Mouse (Mus musculus): ENCODE data around the gene Creb3l1.

The Creb3l1 gene

DNA sequence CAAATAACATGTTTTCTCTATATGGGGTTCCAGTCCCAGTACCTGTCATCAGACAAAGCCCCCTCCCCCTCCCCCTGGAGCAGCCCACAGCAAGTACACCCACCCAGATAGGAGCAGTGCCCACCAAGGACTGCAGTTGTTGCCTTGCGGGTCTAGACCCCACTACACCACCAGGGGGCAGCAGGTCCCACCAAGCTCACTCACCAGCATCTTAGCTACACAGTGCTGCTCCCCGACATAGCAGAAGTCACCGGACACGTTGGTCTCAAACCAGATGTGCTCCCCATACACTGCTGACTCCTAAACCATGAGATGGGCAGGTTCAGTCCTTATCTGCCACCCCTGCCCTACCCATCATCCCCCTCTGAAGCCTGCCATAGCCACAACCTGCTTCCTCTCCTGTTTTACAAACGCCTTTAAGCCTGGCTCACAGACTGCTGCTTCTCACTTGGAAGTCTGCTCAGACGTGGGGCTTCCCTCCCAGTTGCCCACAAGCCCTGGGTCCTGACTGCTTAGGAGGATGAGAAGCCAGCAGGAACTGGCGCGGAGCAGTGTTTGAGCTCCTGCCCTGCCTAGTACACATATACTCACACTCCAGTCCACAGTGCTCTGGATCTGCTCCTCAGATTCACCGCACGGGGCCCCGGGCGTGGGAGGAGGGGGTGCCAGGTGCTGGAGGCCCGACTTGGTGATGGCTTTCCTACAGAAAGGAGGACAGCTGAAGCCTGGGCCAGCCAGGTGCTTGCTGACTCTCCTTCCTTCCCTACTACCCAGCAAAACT lies 79.9 kb downstream of the Creb3l1 start:
- in situ Hi-C loops (cut with MboI) = no loop called here

DNA sequence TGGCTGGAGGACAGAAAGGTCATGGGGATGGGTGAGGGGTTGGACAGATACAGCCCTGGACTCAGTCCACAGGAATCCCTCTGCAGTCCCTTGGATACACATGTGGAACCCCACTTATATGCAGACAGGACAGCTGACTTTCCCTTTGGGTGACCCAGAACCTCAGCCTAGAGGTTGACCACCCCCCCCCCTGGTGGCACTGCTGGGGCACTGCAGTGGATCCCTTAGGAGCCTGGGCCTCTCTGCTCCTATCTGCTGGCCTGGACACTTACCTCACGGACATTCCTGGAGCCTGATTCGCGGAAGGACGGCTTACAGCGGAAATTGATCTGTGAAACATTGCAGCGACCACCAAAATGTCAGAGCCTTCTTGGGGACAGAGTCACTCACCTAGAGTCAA lies 81.9 kb downstream of the Creb3l1 start:
- in situ Hi-C loops (cut with MboI) = no loop called here

DNA sequence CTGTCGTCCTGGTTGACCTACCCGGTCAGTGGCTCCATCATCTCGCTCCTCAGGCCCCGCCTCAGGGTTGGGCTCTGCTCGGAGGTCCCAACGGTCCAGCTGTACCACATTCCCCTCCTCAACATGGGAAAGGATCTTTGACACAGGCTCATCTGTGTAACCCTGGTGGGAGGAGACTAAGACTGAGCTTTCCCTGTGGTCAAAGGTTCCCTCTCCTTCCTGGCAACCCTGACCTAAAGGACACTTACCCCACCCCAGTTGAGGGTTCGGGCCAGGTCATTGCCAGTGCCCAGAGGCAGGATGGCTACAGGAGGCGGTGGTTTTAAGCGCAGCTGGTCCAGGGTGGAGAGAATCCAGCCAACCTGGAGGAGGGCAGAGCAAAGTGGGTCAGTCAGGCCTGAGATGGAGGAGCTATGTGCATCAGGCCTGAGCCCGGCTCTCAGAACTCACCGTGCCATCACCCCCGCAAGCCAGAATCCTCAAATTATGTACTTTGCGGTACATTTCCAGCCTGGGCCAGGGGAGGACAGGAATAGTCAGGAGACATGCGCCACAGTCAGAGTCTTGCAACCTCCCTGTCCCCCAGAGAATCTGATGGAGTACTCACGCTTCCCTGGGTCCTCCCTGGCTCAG lies 84.9 kb downstream of the Creb3l1 start:
- in situ Hi-C loops (cut with MboI) = no loop called here

DNA sequence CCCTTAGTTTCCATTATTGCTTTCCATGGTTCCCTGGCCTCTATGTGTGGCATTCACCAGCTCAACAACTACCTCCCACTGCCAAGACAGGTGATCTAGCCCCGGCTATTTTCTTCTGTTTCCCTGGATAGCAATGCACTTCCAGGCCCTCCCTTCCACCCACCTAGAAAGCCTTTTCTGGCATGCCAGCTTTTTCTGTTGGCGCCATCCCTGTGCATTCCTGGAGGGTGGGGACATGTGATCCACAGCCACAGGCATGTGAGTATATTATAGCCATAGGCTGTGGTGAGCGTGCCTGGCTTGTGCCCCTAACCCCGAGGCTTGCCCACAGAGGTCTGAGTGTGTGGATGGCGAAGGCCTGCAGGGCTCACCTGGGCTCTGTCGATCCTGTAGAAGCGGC lies 88.1 kb downstream of the Creb3l1 start:
- in situ Hi-C loops (cut with MboI) = no loop called here

DNA sequence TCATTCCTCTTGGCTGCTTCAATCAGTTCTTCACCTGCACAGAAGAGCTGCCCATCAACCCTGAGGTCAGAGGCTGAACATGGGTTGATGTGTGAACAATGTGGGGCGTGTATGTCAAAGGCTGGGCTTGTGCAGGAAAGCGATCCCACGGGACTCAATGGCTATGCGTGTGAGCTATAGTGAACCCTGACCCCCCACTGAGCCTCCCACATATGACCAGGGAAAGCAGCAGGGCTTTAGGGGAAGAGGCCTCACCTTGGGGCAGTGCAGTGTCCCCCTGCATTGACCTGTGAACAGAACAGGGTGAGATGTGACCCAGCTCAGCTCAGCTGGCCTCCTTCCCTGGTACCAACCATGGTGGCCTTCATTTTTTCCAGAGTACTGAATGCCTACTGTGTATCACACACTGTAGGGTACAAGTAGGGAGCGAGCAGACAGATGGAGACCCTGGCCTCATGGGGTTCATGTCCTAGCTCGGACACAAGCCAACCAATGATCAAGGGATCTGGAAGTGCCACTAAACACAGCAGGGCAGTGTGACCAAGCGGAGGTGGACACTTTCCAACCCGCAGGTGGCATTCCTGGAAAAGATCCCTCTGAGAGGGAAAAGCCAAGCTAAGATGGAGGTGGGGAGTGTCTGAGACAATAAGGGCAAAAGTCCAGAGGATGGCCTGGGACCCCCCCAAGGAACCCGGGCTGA lies 89.3 kb downstream of the Creb3l1 start:
- in situ Hi-C loops (cut with MboI) = no loop called here

DNA sequence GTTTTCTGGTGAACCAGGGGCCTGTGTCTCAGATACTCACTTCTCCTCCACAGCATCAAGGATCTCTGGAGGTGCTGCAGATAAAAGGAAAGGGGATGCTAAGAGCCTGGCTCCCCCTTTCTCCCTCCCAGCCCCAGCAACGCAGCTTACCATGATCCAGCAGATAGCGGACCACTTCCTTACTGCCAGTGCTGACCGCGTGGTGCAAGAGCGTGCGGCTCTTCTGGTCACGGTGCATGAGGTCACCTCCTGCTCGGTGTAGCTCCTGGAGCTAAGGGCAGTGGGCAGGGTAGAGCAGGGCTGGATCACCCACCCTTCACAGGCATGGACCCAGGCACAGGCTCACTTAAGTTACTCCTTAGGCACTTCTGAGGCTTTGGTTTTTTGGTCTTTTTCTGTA lies 90.3 kb downstream of the Creb3l1 start:
- in situ Hi-C loops (cut with MboI) = no loop called here

DNA sequence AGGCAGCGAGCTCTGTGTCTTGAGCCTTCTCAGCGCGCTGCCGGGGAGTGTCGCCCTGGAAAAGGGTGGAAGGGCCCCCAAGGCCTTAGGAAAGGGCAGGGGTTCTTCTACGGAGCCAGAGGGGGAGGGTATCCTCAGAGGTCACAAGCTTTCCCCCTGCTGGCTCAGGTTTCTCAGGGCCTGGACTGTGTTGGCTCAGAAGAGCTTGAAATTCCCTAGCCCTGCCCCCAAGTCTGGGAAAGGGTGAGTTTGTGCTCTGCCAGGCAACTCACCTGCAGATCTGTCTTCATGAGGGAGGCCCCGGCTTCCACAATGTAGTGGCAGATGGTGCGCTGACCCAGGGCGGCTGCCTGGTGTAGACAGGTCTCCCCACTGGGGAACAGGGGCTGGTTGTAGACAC lies 90.8 kb downstream of the Creb3l1 start:
- in situ Hi-C loops (cut with MboI) = no loop called here

DNA sequence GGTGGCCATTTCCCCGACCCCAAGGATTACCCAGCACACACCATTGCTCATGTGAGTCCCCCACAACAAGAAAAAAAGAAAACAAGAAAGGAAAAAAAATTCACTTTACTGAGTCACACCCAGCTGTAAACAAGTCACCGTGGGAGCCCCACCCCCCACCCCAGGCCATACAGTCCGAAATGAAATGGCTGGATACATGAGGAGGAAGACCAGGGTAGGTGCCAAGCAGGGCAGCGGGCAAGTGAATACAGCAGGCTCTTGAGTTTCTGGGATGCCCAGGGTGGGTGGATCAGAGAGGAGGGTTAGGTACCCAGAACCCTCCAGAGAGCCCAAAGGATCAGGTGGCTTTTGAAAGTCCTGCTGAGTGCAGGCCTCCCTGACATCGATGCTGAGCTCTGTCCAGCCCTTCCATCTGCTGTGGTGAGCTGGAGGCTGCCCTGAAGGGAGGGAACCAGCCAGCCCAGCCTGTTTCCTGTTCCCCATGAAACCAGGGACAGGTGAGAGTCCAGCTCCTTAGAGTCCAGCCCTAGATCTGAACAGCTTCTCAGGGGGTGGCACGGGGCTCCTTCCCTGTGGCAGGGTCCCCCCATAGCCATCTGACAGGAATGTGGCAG lies 91.5 kb downstream of the Creb3l1 start:
- in situ Hi-C loops (cut with MboI) = no loop called here

Measured in mature B cell (primary cell).